ENCODE assay signal across 23 mouse cellular contexts in genomic region chr4:89527966-89528365, GRCm38 (mm10).
DNase-seq lines count a peak whose midpoint lies in the region; ATAC-seq and TF ChIP-seq lines count a peak whose summit lies in the region.
"Had no signal": no experiment of that assay in that cellular context is flagged by ENCODE, and none has a peak within 500 bp of the region (broad histone marks: within the 10 kb centered on the region; RNA-seq: fewer than 3 reads in every experiment).

No protein-coding gene starts in this region.

- DNase-seq in 3T3-L1 (ENCODE audit: low read depth, low spot score), result peak; percentile 82
- no peak for DNase-seq in Patski (ENCODE audit: low read depth, low spot score)
- no peak for DNase-seq in thymus, postnatal 36 days
- DNase-seq in urinary bladder, postnatal 14 days (ENCODE audit: low spot score), result no peak
- DNase-seq: adrenal gland, adult 8-10 months; adrenal gland, postnatal 36 days; cerebellum, adult 11 months; cerebellum, adult 8-10 months; cerebellum, postnatal 25 days; gastrocnemius, adult 2 months; heart, adult 2 months; kidney, adult 2 months had no signal

- no peaks in the 10 kb centered on the region for H3K79me2 ChIP-seq in C2C12 (ENCODE audit: control insufficient read depth, insufficient read depth)
- no peaks in the 10 kb centered on the region for H3K79me2 ChIP-seq in myocyte (ENCODE audit: control insufficient read depth, insufficient read depth)

- H3K9me3 ChIP-seq in liver, embryonic 12.5 days (replicated peaks), result no peaks in the 10 kb centered on the region
- H3K9me3 ChIP-seq: embryonic facial prominence, embryonic 12.5 days; forebrain, embryonic 12.5 days; hindbrain, embryonic 10.5 days; intestine, embryonic 15.5 days had no signal

- ATAC-seq in Patski, result peak; percentile 78
- ATAC-seq in liver, embryonic 12.5 days, result no peak
- ATAC-seq: forebrain, embryonic 16.5 days; intestine, embryonic 15.5 days had no signal

- in situ Hi-C loops in Patski (cut with MboI; ENCODE audit: low pct_unique_long_range_greater_than_20kb), result loop anchor here (10.0 kb wide), 1 partner anchor 473 kb away; no protein-coding TSS in a partner anchor

- H3K36me3 ChIP-seq in C2C12 (ENCODE audit: control insufficient read depth, insufficient read depth) (no peaks in the 10 kb centered on the region), myocyte (ENCODE audit: control insufficient read depth, insufficient read depth) (no peaks in the 10 kb centered on the region)
- H3K36me3 ChIP-seq in liver, embryonic 12.5 days, result no peaks in the 10 kb centered on the region
- H3K36me3 ChIP-seq: embryonic facial prominence, embryonic 12.5 days; forebrain, embryonic 12.5 days; G1E; hindbrain, embryonic 10.5 days; intestine, embryonic 15.5 days had no signal

- peak overlapping the region; percentile 51 for H3K4me2 ChIP-seq in myocyte (ENCODE audit: low read depth)
- no peak overlapping the region for H3K4me2 ChIP-seq in liver, embryonic 12.5 days
- H3K4me2 ChIP-seq: embryonic facial prominence, embryonic 12.5 days; forebrain, embryonic 12.5 days; heart, embryonic 11.5 days; hindbrain, embryonic 14.5 days; intestine, embryonic 15.5 days had no signal

- peaks cover 14% of the 10 kb centered on the region for H3K4me1 ChIP-seq in liver, embryonic 12.5 days
- H3K4me1 ChIP-seq: embryonic facial prominence, embryonic 12.5 days; intestine, embryonic 15.5 days had no signal

- H3K27me3 ChIP-seq in C2C12 (ENCODE audit: control insufficient read depth, insufficient read depth, insufficient read length) (no peaks in the 10 kb centered on the region), Patski (no peaks in the 10 kb centered on the region), myocyte (ENCODE audit: control insufficient read depth, insufficient read depth, insufficient read length) (no peaks in the 10 kb centered on the region)
- H3K27me3 ChIP-seq in liver, embryonic 12.5 days (replicated peaks), result peaks cover 42% of the 10 kb centered on the region

- H3K9ac ChIP-seq in liver, embryonic 12.5 days, result no peak overlapping the region
- H3K9ac ChIP-seq: embryonic facial prominence, embryonic 12.5 days; forebrain, embryonic 12.5 days; hindbrain, embryonic 14.5 days; intestine, embryonic 15.5 days had no signal

- H3K79me3 ChIP-seq in C2C12 (ENCODE audit: low read depth), result no peaks in the 10 kb centered on the region

- POLR2A ChIA-PET in Patski (lab: Charles Lee), result no interaction called here

- CTCF ChIA-PET in Patski (lab: Charles Lee), result interaction anchor here (1.2 to 1.8 kb wide), 2 partner anchors 179 to 383 kb away, joined by 3 to 4 read pairs; no protein-coding TSS in a partner anchor

- WGBS in liver, embryonic 12.5 days (ENCODE audit: insufficient replicate concordance), result 54% methylated on average over 1 of the region's 1 CpGs

- no peak for TF ChIP-seq POLR2A in myocyte (IDR thresholded peaks at IDR 0.05; ENCODE audit: insufficient read length, low read depth)

- H3K4me3 ChIP-seq in C2C12 (ENCODE audit: insufficient read depth, poor library complexity, severe bottlenecking), result no peak overlapping the region
- no peak overlapping the region for H3K4me3 ChIP-seq in myocyte
- H3K4me3 ChIP-seq in liver, embryonic 12.5 days, result no peak overlapping the region
- H3K4me3 ChIP-seq: embryonic facial prominence, embryonic 12.5 days; forebrain, embryonic 12.5 days; gastrocnemius, adult 2 months; heart, adult 2 months; hindbrain, embryonic 10.5 days; intestine, embryonic 15.5 days had no signal

- TF ChIP-seq CTCF in C2C12 (IDR thresholded peaks at IDR 0.05; ENCODE audit: control insufficient read depth, insufficient read depth, insufficient read length) (no peak), Patski (IDR thresholded peaks at IDR 0.05) (no peak)

- H3ac ChIP-seq in C2C12 (ENCODE audit: control insufficient read depth, insufficient read length, low read depth), result no peak overlapping the region
- H3ac ChIP-seq in myocyte (ENCODE audit: control insufficient read depth, insufficient read length), result no peak overlapping the region

- no peak overlapping the region for H3K27ac ChIP-seq in liver, embryonic 12.5 days
- H3K27ac ChIP-seq: embryonic facial prominence, embryonic 12.5 days; forebrain, embryonic 12.5 days; gastrocnemius, adult 2 months; heart, adult 2 months; hindbrain, embryonic 10.5 days; hindbrain, embryonic 14.5 days; intestine, embryonic 15.5 days had no signal

TF ChIP-seq in C2C12, 6 proteins besides CTCF, POLR2A, EP300 and RAD21:
- TF ChIP-seq MYOG (IDR thresholded peaks at IDR 0.05; ENCODE audit: control insufficient read depth, extremely low read depth, insufficient read length) (no peak), FOSL1 (IDR thresholded peaks at IDR 0.05; ENCODE audit: insufficient read depth, low read length, poor library complexity, severe bottlenecking) (peak; percentile 22), MAX (IDR thresholded peaks at IDR 0.05) (peak; percentile 24), CEBPB (IDR thresholded peaks at IDR 0.05; ENCODE audit: low read depth) (peak; percentile 79)

TF ChIP-seq in myocyte, 11 proteins besides CTCF, POLR2A, EP300 and RAD21:
- no peak for TF ChIP-seq TCF3 (IDR thresholded peaks at IDR 0.05; ENCODE audit: insufficient read length, low read depth)
- TF ChIP-seq POLR2AphosphoS2 (IDR thresholded peaks at IDR 0.05; ENCODE audit: insufficient read length, low read depth), result no peak
- TF ChIP-seq CEBPB (IDR thresholded peaks at IDR 0.05; ENCODE audit: insufficient read depth, poor library complexity, severe bottlenecking), result peak; percentile 49; the same call in 1 of the 2 replicates
